Mouse (Mus musculus) hindbrain, embryonic 13.5 days (tissue): Measurements from ENCODE around the gene Hoxc4. TPM values are rescaled to one million over a fixed set of nuclear protein-coding genes. Genes with fewer than 3 reads are reported as not detected.
A peak's percentile ranks its signal among the peaks of the same experiment; 100 is the strongest.

Experiments
- ATAC-seq: fragments of 200-750 bp; cut with Nextera tagmentation; 2 replicates; pipeline ENCODE4 v1.8.0; 2017; ENCODE audit warnings: moderate TSS enrichment; ENCODE audit not compliant: low FRiP score
- H3K27ac ChIP-seq: fragments of 300-500 bp; sonication (generic); 2 replicates; pipeline ENCODE4 v1.5.1; 2015; ENCODE audit warnings: inconsistent platforms, mild to moderate bottlenecking, moderate library complexity
- H3K27me3 ChIP-seq: fragments of 300-500 bp; sonication (generic); 2 replicates; pipeline ENCODE4 v1.6.1; 2015; ENCODE audit warnings: mild to moderate bottlenecking, inconsistent platforms
- H3K36me3 ChIP-seq: fragments of 300-500 bp; sonication (generic); 2 replicates; pipeline ENCODE4 v1.6.1; 2015; ENCODE audit warnings: mild to moderate bottlenecking, inconsistent platforms
- H3K4me1 ChIP-seq: fragments of 300-500 bp; sonication (generic); replicated peaks from 2 replicates; pipeline ENCODE4 v1.6.1; 2015; ENCODE audit warnings: inconsistent platforms
- H3K4me2 ChIP-seq: fragments of 300-500 bp; sonication (generic); 2 replicates; pipeline ENCODE4 v1.6.1; 2015; ENCODE audit warnings: inconsistent platforms, mild to moderate bottlenecking, moderate library complexity
- H3K4me3 ChIP-seq: fragments of 300-500 bp; sonication (generic); 2 replicates; pipeline ENCODE4 v1.5.1; 2015; ENCODE audit warnings: mild to moderate bottlenecking, inconsistent platforms
- H3K9ac ChIP-seq: fragments of 300-500 bp; sonication (generic); 2 replicates; pipeline ENCODE4 v1.6.1; 2015; ENCODE audit warnings: mild to moderate bottlenecking, inconsistent platforms
- H3K9me3 ChIP-seq: fragments of 300-500 bp; sonication (generic); 2 replicates; pipeline ENCODE4 v1.6.1; 2016; ENCODE audit warnings: inconsistent platforms
- WGBS: fragments of 180-500 bp; shearing (Covaris S2); methylation state at CpG from one replicate; pipeline ENCODE4 v1.1.7; 2015; 5-methylcytosine and 5-hydroxymethylcytosine counted together
- polyA plus RNA-seq: library from polyadenylated mRNA; unstranded; fragments of >200 nt; fragmentation: Nextera tagmentation; extraction: Ambion mirVana; gene quantifications from 2 replicates; pipeline ENCODE4 v1.2.1, GENCODE M21; 2015

The Hoxc4 gene
- polyA plus RNA-seq, 1 experiment from 2014 or later, result 86.9 TPM

DNA sequence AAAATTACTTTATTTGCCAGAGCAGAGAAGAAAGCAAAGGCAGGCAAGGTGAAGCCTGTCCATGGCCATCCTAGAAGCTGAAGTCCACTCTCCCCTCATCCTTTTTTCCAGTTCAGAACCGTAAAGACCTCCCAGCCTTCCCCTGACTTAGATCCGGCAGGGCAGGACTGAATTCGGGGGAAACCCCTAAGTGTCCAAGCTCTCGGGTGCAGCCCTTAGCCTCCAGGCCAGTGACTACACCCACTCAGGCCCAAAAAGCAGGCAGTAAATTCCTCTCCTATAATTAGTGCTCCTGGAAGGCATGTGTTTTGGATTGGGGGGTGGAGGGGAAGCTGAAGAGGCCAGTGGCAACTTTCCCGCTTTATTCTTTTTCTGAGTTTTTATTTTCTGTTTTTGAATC is 12.9 kb upstream of the Hoxc4 start:
- Histone ChIP-seq H3K27me3 (peaks cover 100% of the 10 kb centered on the region), H3K36me3 (no peaks in the 10 kb centered on the region), H3K9ac (no peak overlapping the region), H3K9me3 (no peaks in the 10 kb centered on the region), H3K4me2 (no peak overlapping the region), H3K4me3 (no peak overlapping the region), H3K4me1 (no peaks in the 10 kb centered on the region), H3K27ac (no peak overlapping the region)
- WGBS, result 3% methylated on average over 5 of the region's 5 CpGs
- no peak for ATAC-seq

DNA sequence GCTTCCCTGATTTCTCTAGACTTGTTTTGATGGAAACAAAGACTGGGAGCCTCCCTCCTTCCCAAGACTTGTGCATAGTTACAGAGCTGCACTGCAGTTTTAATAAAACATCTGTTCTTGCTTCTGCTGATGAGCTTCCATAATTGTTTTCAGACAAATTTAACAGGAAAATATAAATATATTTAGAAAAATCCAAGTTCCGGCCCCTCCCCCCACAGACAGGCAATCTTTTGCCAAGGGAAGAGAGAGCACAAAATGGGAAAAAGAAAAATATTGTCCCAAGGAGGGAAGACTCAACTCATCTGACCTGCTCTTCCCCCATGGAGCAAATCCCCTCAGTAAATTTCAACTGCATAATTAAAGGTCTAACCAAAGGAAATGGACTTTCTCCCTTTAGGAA is 12.4 kb upstream of the Hoxc4 start:
- no peaks in the 10 kb centered on the region for H3K9me3 ChIP-seq
- no peak overlapping the region for H3K4me3 ChIP-seq
- no peaks in the 10 kb centered on the region for H3K36me3 ChIP-seq
- ATAC-seq, result no peak
- H3K27me3 ChIP-seq, result peaks cover 100% of the 10 kb centered on the region
- H3K4me2 ChIP-seq, result no peak overlapping the region
- no peak overlapping the region for H3K9ac ChIP-seq
- WGBS, result 29% methylated on average over 1 of the region's 1 CpGs
- H3K27ac ChIP-seq, result no peak overlapping the region
- H3K4me1 ChIP-seq, result peaks cover 3% of the 10 kb centered on the region; the same call in 1 of the 2 replicates

DNA sequence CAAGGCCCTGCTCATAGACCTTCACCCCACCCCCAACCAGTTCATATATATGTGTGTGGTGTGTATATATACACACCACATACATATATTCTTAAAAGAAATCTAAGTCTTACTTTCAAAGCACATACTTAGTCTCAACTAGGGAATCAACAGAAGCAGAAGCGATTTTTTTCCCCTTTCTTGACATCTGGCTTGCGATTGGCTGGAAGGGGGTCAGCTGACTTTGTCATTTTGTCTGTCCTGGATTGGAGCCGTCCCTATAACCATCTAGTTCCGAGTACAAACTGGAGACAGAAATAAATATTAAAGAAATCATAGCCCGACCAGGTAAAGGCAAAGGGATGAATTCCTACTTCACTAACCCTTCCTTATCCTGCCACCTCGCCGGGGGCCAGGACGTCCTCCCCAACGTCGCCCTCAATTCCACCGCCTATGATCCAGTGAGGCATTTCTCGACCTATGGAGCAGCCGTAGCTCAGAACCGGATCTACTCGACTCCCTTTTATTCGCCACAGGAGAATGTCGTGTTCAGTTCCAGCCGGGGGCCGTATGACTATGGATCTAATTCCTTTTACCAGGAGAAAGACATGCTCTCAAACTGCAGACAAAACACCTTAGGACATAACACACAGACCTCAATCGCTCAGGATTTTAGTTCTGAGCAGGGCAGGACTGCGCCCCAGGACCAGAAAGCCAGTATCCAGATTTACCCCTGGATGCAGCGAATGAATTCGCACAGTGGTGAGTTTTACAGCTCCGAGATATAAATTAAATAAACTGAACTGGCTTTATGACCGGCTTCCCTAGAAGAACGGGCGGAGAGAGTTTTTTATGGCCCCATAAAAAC is 9.2 kb upstream of the Hoxc4 start:
- H3K9me3 ChIP-seq, result no peaks in the 10 kb centered on the region
- peak overlapping the region; percentile 34 for H3K4me3 ChIP-seq
- WGBS, result 1% methylated on average over 27 of the region's 27 CpGs
- H3K4me1 ChIP-seq, result peaks cover 12% of the 10 kb centered on the region
- peak overlapping the region; percentile 52 for H3K4me2 ChIP-seq
- H3K27ac ChIP-seq, result peak overlapping the region; percentile 84
- no peaks in the 10 kb centered on the region for H3K36me3 ChIP-seq
- H3K27me3 ChIP-seq, result peaks cover 96% of the 10 kb centered on the region
- ATAC-seq, result no peak
- H3K9ac ChIP-seq, result peak overlapping the region; percentile 64

DNA sequence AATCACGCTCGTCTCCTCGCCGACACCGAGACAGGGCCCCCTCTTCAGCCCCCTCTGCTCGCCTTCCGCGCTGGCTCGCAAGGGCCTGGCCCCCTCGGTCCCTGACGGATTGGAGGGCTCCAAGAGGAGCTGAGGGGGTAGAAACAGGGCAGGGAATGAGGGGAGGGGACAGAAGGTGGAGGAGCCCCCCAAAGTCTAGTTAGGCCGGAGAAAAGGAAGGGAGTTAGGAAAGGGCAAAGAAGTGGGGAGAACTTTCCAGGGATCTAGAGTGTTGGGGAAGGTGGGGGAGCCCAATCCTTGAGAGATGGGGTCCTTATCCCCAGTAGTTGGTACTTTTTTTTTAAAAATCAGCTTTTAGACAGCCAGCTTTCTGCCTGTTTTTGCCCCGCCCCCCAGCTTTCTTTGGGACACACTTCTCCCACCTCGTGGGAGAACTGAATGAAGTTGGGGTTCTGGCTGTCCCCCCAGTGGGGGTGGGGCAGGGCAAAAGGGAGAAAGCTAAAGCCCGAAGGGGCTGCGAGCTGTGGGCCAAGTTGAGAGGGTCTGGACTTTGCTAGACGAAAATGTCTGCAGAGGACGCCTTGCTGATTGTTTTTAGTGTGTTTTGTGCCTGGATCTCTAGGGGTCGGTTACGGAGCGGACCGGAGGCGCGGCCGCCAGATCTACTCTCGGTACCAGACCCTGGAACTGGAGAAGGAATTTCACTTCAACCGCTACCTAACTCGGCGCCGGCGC is 8.5 kb upstream of the Hoxc4 start:
- 1% methylated on average over 31 of the region's 31 CpGs for WGBS
- no peak for ATAC-seq
- Histone ChIP-seq H3K4me3 (peak overlapping the region; percentile 34), H3K4me1 (peaks cover 12% of the 10 kb centered on the region), H3K9me3 (no peaks in the 10 kb centered on the region), H3K27ac (peak overlapping the region; percentile 84), H3K27me3 (peaks cover 96% of the 10 kb centered on the region), H3K36me3 (no peaks in the 10 kb centered on the region), H3K9ac (peak overlapping the region; percentile 64), H3K4me2 (peak overlapping the region; percentile 52)

DNA sequence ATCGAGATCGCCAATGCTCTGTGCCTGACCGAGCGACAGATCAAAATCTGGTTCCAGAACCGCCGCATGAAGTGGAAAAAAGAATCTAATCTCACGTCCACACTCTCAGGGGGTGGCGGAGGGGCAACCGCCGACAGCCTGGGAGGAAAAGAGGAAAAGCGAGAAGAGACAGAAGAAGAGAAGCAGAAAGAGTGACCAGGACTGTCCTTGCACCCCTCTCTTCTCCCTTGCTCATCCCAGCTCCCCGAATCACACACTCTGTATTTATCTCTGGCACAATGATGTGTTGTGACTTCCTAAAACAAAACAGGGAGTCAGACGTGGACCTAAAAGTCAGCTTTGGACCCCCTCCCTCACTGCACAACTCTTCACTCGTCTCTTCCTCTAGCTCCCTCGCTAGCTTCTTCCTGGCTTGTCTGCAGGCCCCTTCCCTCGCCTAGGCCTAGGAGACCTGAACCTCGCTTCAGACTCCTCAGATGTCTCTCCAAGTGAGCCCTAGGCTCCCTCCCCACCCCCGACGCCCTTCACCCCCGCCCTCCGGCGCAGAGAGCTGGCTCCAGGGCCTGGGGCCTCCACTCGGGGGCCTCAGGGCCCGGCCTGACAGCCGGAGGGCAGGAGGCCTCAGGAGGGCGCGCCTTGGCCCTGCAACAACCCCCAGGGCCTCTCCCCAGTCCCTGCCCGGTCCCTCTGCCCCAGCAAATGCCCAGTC is 7.7 kb upstream of the Hoxc4 start:
- Histone ChIP-seq H3K4me1 (peaks cover 16% of the 10 kb centered on the region), H3K4me2 (peak overlapping the region; percentile 52), H3K9me3 (no peaks in the 10 kb centered on the region), H3K36me3 (no peaks in the 10 kb centered on the region), H3K27ac (peak overlapping the region; percentile 84), H3K4me3 (peak overlapping the region; percentile 34), H3K9ac (peak overlapping the region; percentile 64), H3K27me3 (peaks cover 96% of the 10 kb centered on the region)
- under 1% methylated on average over 28 of the region's 28 CpGs for WGBS
- ATAC-seq, result no peak

DNA sequence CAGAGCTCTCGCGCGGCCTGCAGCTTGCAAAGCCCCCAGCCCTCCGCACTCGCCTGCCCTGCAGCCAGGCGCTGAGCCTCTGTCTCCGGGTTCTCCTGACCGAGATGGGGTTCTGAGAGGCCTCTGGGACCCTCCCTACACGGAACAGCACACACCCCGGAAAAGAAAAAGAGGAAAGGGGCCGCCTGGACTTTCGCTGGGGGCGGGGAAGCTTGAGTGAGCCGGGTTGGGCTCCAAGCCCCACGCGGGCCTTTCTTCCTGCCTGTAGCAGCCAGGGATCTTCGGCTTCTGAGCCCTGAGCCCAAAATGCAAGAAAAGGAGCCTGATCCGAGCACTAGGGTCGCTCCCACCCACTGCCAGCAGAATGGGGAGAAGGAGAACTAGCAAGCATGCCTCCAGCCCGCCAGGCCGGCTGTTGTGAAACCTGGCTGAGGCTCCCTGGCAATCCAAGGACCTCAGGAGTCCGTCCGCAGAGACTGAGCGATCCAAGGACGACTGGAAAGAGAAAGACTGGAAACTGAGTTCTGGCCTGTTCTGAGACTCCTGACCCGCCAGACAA is 6.7 kb upstream of the Hoxc4 start:
- H3K4me1 ChIP-seq, result peaks cover 17% of the 10 kb centered on the region

DNA sequence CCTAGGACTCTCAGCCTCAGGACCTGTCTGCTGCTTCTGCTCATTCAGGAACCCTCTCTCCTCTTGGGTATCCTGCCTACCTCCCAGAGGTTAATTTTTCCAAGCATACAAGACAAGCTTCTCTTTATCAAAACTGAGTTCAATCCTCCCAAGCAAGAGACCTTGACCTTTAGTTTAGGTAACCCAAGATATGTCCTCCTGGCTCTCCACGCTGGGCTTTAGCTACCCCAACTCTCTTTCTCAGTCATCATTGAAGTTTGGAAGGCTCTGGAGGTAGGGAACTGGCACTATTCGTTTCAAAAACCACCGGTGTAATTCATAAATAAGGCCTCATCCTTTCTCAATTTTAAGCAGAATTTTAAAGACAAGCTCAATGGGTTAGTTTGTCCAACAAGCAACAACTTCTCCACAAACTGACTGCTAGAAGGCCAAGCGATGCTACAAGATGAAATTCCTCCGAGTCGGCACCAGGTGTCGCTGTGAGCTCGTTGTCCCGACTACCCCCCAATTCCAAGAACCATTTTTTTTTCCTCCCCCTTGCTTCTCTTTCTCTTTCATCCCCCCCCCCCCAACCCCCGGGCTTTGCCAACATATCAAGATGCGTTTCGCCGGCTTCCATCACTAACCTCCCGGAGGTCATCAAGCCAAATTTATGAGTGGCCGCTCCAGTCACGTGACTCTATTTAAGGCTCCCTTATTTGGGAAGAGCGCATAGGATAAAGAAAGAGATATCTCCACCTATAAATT is 5.3 kb upstream of the Hoxc4 start:
- H3K36me3 ChIP-seq, result no peaks in the 10 kb centered on the region
- H3K4me1 ChIP-seq, result peaks cover 31% of the 10 kb centered on the region
- H3K9ac ChIP-seq, result peak overlapping the region; percentile 85
- WGBS, result 4% methylated on average over 17 of the region's 17 CpGs
- peak overlapping the region; percentile 51 for H3K4me3 ChIP-seq
- H3K4me2 ChIP-seq, result peak overlapping the region; percentile 58
- peak; percentile 22; the same call in 1 of the 2 replicates for ATAC-seq
- peak overlapping the region; percentile 96 for H3K27ac ChIP-seq
- no peaks in the 10 kb centered on the region for H3K9me3 ChIP-seq
- peaks cover 96% of the 10 kb centered on the region for H3K27me3 ChIP-seq

More for the DNA sequence above, 6.7 kb upstream of the Hoxc4 start:
- Histone ChIP-seq H3K9ac (peak overlapping the region; percentile 63), H3K9me3 (no peaks in the 10 kb centered on the region), H3K27ac (peak overlapping the region; percentile 73), H3K4me3 (peak overlapping the region; percentile 27), H3K36me3 (no peaks in the 10 kb centered on the region), H3K4me2 (peak overlapping the region; percentile 51), H3K27me3 (peaks cover 96% of the 10 kb centered on the region)
- ATAC-seq, result no peak
- 3% methylated on average over 26 of the region's 26 CpGs for WGBS

DNA sequence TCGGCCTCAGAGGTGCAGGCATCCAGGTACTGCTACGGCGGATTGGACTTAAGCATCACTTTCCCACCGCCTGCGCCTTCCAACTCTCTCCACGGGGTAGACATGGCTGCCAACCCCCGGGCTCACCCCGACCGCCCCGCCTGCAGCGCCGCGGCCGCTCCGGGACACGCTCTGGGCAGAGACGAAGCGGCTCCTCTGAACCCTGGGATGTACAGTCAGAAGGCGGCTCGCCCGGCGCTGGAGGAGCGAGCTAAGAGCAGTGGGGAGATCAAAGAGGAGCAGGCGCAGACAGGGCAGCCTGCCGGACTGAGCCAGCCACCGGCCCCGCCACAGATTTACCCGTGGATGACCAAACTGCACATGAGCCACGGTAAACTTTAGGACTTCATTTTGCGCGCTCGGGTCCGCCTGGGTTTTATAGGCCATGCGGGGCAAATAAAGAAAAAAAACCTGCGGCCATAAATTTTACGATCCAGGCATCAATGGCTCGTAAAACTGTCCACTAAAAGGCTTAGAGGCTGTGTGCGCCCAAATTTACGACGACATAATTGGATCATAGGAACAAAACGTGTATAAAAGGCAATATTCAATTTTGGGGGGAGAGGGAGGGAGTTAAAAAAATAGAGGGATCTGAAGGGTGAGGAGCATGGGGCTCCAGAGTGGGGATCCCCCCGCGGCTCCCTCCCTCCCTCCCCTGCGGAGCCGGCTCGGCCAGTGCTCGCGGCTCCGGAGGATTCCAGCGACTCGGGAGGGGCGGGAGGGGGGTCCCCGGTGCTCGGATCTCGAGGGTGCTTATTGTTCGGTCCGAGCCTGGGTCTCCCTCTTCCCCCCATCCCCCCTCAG is 4.3 kb upstream of the Hoxc4 start:
- Histone ChIP-seq H3K9ac (peak overlapping the region; percentile 85), H3K9me3 (no peaks in the 10 kb centered on the region), H3K4me2 (peak overlapping the region; percentile 58), H3K4me3 (peak overlapping the region; percentile 51), H3K27ac (peak overlapping the region; percentile 96), H3K4me1 (peaks cover 41% of the 10 kb centered on the region), H3K27me3 (peaks cover 96% of the 10 kb centered on the region), H3K36me3 (no peaks in the 10 kb centered on the region)
- ATAC-seq, result peak; percentile 54
- under 1% methylated on average over 51 of the region's 57 CpGs for WGBS

DNA sequence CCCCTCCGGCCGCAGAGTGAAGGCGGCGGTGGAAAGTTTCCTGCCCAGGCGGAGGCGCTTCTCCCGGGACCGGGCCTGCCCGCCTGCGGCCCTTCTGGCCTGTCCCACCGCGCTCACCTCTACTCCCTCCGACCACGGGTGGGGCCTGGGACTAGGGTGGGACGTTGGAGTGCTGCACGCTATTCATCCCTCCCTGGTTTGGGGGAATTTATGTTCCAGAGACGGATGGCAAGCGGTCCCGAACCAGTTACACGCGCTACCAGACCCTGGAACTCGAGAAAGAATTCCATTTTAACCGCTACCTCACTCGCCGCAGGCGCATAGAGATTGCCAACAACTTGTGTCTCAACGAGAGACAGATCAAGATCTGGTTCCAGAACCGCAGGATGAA is 3.7 kb upstream of the Hoxc4 start:
- 0 out of 2 replicates have a peak, but pooled peaks have one; percentile 5 for ATAC-seq
- no peaks in the 10 kb centered on the region for H3K9me3 ChIP-seq
- peak overlapping the region; percentile 96 for H3K27ac ChIP-seq
- peak overlapping the region; percentile 85 for H3K9ac ChIP-seq
- H3K36me3 ChIP-seq, result no peaks in the 10 kb centered on the region
- H3K4me3 ChIP-seq, result peak overlapping the region; percentile 51
- peaks cover 47% of the 10 kb centered on the region for H3K4me1 ChIP-seq
- 1% methylated on average over 26 of the region's 28 CpGs for WGBS
- peak overlapping the region; percentile 58 for H3K4me2 ChIP-seq
- peaks cover 96% of the 10 kb centered on the region for H3K27me3 ChIP-seq

DNA sequence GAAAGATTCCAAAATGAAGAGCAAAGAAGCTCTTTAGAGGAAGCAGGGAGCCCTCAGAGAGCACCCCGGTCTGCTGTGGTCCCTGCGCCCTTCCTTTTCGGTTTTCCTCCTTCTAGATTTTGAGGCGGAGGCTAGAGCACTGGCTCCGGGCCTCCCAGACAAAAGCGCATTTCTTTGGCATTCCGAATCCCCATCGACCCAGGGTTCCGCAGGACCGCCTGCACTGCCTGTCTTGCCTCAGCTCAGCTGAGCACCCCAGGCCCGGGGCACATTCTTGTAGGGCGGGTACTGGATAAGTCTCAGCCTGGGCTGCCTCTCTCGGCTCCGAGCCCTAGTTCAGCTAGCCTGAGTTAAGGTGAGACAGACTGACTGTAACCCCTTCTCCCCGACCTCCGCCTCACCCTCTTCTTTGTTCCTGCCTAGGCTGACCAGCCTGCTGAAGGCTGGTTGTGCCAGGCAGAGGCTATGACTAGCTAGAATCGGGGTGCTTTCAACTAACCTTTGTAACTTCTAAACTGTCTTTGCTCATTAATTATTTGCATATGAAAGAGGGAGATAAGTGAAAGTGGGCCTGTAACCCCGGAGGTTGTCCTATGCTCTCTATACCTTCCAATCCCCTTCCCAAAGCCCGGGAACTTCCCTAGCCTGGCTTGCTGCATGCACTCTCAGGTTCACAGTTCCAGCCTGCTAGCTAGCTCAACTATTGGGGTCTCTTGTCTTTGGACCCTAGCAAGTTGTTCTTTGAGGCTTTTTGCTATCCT is 3.1 kb upstream of the Hoxc4 start:
- H3K27ac ChIP-seq, result peak overlapping the region; percentile 96
- ATAC-seq, result no peak
- 1% methylated on average over 19 of the region's 19 CpGs for WGBS
- peaks cover 52% of the 10 kb centered on the region for H3K4me1 ChIP-seq
- H3K36me3 ChIP-seq, result no peaks in the 10 kb centered on the region
- no peaks in the 10 kb centered on the region for H3K9me3 ChIP-seq
- peaks cover 96% of the 10 kb centered on the region for H3K27me3 ChIP-seq
- H3K4me3 ChIP-seq, result peak overlapping the region; percentile 51
- H3K9ac ChIP-seq, result peak overlapping the region; percentile 85
- peak overlapping the region; percentile 58 for H3K4me2 ChIP-seq
